Mouse (Mus musculus) embryonic facial prominence, embryonic 11.5 days (tissue): ENCODE measurements at regions not wholly inside any gene's neighbourhood (a gene's known extent, or its start where the extent isn't known, plus 50 kb on each side); places are given as distances from the start of the nearest gene placed in this dataset.

Experiments used
- ATAC-seq: fragments of 200-750 bp; cut with Nextera tagmentation; replicated peaks from 2 replicates; pipeline ENCODE4 v1.8.0; 2017; ENCODE audit warnings: low read depth; ENCODE audit not compliant: insufficient number of reproducible peaks, low FRiP score, low TSS enrichment
- DNase-seq: peaks from one replicate; pipeline ENCODE4 v3.0.0-alpha.2; 2015; ENCODE audit warnings: low spot score
- H3K27ac ChIP-seq: fragments of 300-500 bp; sonication (generic); replicated peaks from 2 replicates; pipeline ENCODE4 v1.5.1; 2014; ENCODE audit warnings: mild to moderate bottlenecking, low read depth, low read length, control low read depth
- H3K27me3 ChIP-seq: fragments of 300-500 bp; sonication (generic); 2 replicates; pipeline ENCODE4 v1.6.1; 2014; ENCODE audit warnings: mild to moderate bottlenecking, low read length, moderate library complexity, mixed read lengths; ENCODE audit not compliant: control insufficient read depth, insufficient read depth
- H3K36me3 ChIP-seq: fragments of 300-500 bp; sonication (generic); replicated peaks from 2 replicates; pipeline ENCODE4 v1.6.1; 2014; ENCODE audit warnings: low read depth, mild to moderate bottlenecking, low read length, moderate library complexity, mixed read lengths; ENCODE audit not compliant: control insufficient read depth, insufficient read depth
- H3K4me1 ChIP-seq: fragments of 300-500 bp; sonication (generic); 2 replicates; pipeline ENCODE4 v1.6.1; 2014; ENCODE audit warnings: low read length, mixed read lengths; ENCODE audit not compliant: control insufficient read depth, insufficient read depth
- H3K4me2 ChIP-seq: fragments of 300-500 bp; sonication (generic); 2 replicates; pipeline ENCODE4 v1.6.1; 2014; ENCODE audit warnings: low read depth, mild to moderate bottlenecking, control low read depth, low read length, moderate library complexity
- H3K4me3 ChIP-seq: fragments of 300-500 bp; sonication (generic); 2 replicates; pipeline ENCODE4 v1.5.1; 2014; ENCODE audit warnings: low read depth, low read length, control low read depth
- H3K9ac ChIP-seq: fragments of 300-500 bp; sonication (generic); replicated peaks from 2 replicates; pipeline ENCODE4 v1.6.1; 2014; ENCODE audit warnings: mild to moderate bottlenecking, control low read depth, low read length
- H3K9me3 ChIP-seq: fragments of 300-500 bp; sonication (generic); replicated peaks from 2 replicates; pipeline ENCODE4 v1.6.1; 2016; ENCODE audit warnings: mild to moderate bottlenecking, low read length, inconsistent platforms, mixed read lengths; ENCODE audit not compliant: control insufficient read depth
- WGBS: fragments of 180-500 bp; shearing (Covaris S2); extraction: QIAGEN DNeasy Blood & Tissue Kit; methylation state at CpG from one replicate; pipeline ENCODE4 v1.1.7; 2014; 5-methylcytosine and 5-hydroxymethylcytosine counted together

- no peaks in the 10 kb centered on the region for H3K27me3 ChIP-seq
- no peak for ATAC-seq
- H3K27ac ChIP-seq, result no peak overlapping the region
- H3K9me3 ChIP-seq, result no peaks in the 10 kb centered on the region
- no peaks in the 10 kb centered on the region for H3K4me1 ChIP-seq
- DNase-seq, result no peak
- 76% methylated on average over 1 of the region's 1 CpGs for WGBS
- no peak overlapping the region for H3K9ac ChIP-seq
- no peak overlapping the region for H3K4me3 ChIP-seq
- no peaks in the 10 kb centered on the region for H3K36me3 ChIP-seq
- H3K4me2 ChIP-seq, result no peak overlapping the region
These were observed 835.8 kb upstream of the Klhl29 start for GRCm38 (mm10) chr12:6211266-6211665.

GRCm38 (mm10) chr12:6189232-6189631 is 813.8 kb upstream of the Klhl29 start:
- H3K9ac ChIP-seq, result no peak overlapping the region
- no peak overlapping the region for H3K4me2 ChIP-seq
- WGBS, result 82% methylated on average over 3 of the region's 3 CpGs
- no peak for DNase-seq
- no peak overlapping the region for H3K27ac ChIP-seq
- no peaks in the 10 kb centered on the region for H3K4me1 ChIP-seq
- H3K36me3 ChIP-seq, result no peaks in the 10 kb centered on the region
- H3K27me3 ChIP-seq, result no peaks in the 10 kb centered on the region
- ATAC-seq, result no peak
- no peak overlapping the region for H3K4me3 ChIP-seq
- no peaks in the 10 kb centered on the region for H3K9me3 ChIP-seq

- ATAC-seq (no peak), DNase-seq (no peak)
- Histone ChIP-seq H3K4me2 (no peak overlapping the region), H3K27me3 (no peaks in the 10 kb centered on the region), H3K4me1 (no peaks in the 10 kb centered on the region), H3K27ac (no peak overlapping the region), H3K9ac (no peak overlapping the region), H3K9me3 (no peaks in the 10 kb centered on the region), H3K4me3 (no peak overlapping the region), H3K36me3 (no peaks in the 10 kb centered on the region)
These were observed 793.3 kb upstream of the Klhl29 start for GRCm38 (mm10) chr12:6168795-6169194.

- 81% methylated on average over 2 of the region's 2 CpGs for WGBS
- H3K27me3 ChIP-seq, result no peaks in the 10 kb centered on the region
- H3K4me1 ChIP-seq, result no peaks in the 10 kb centered on the region
- H3K9ac ChIP-seq, result no peak overlapping the region
- no peak overlapping the region for H3K4me2 ChIP-seq
- no peak overlapping the region for H3K4me3 ChIP-seq
- no peak overlapping the region for H3K27ac ChIP-seq
- ATAC-seq (no peak), DNase-seq (no peak)
- H3K9me3 ChIP-seq, result no peaks in the 10 kb centered on the region
- H3K36me3 ChIP-seq, result no peaks in the 10 kb centered on the region
These were observed 778.8 kb upstream of the Klhl29 start for GRCm38 (mm10) chr12:6154287-6154686.

- no peak overlapping the region for H3K4me2 ChIP-seq
- H3K9ac ChIP-seq, result no peak overlapping the region
- DNase-seq (no peak), ATAC-seq (no peak)
- no peaks in the 10 kb centered on the region for H3K36me3 ChIP-seq
- WGBS, result 92% methylated on average over 3 of the region's 3 CpGs
- H3K27me3 ChIP-seq, result no peaks in the 10 kb centered on the region
- no peak overlapping the region for H3K4me3 ChIP-seq
- no peaks in the 10 kb centered on the region for H3K4me1 ChIP-seq
- no peaks in the 10 kb centered on the region for H3K9me3 ChIP-seq
- H3K27ac ChIP-seq, result no peak overlapping the region
These were observed 776.0 kb upstream of the Klhl29 start for GRCm38 (mm10) chr12:6151476-6151875.

GRCm38 (mm10) chr12:6132451-6132850 is 757.0 kb upstream of the Klhl29 start:
- no peaks in the 10 kb centered on the region for H3K36me3 ChIP-seq
- no peak overlapping the region for H3K4me2 ChIP-seq
- H3K9ac ChIP-seq, result no peak overlapping the region
- H3K4me1 ChIP-seq, result no peaks in the 10 kb centered on the region
- no peaks in the 10 kb centered on the region for H3K27me3 ChIP-seq
- H3K4me3 ChIP-seq, result no peak overlapping the region
- no peak for ATAC-seq
- no peak overlapping the region for H3K27ac ChIP-seq
- WGBS, result 86% methylated on average over 2 of the region's 2 CpGs
- H3K9me3 ChIP-seq, result no peaks in the 10 kb centered on the region
- no peak for DNase-seq

GRCm38 (mm10) chr12:6119557-6119956 is 744.1 kb upstream of the Klhl29 start:
- no peak for ATAC-seq
- H3K36me3 ChIP-seq, result no peaks in the 10 kb centered on the region
- no peak for DNase-seq
- WGBS, result 74% methylated on average over 3 of the region's 3 CpGs
- no peak overlapping the region for H3K4me2 ChIP-seq
- no peaks in the 10 kb centered on the region for H3K4me1 ChIP-seq
- H3K27me3 ChIP-seq, result no peaks in the 10 kb centered on the region
- H3K9ac ChIP-seq, result no peak overlapping the region
- no peak overlapping the region for H3K4me3 ChIP-seq
- H3K9me3 ChIP-seq, result no peaks in the 10 kb centered on the region
- H3K27ac ChIP-seq, result no peak overlapping the region

- Histone ChIP-seq H3K9me3 (no peaks in the 10 kb centered on the region), H3K27me3 (no peaks in the 10 kb centered on the region), H3K4me2 (no peak overlapping the region), H3K4me1 (no peaks in the 10 kb centered on the region), H3K36me3 (no peaks in the 10 kb centered on the region), H3K27ac (no peak overlapping the region), H3K9ac (no peak overlapping the region), H3K4me3 (no peak overlapping the region)
- 88% methylated on average over 1 of the region's 1 CpGs for WGBS
- ATAC-seq, result no peak
- no peak for DNase-seq
These were observed 739.8 kb upstream of the Klhl29 start for GRCm38 (mm10) chr12:6115254-6115653.

- 73% methylated on average over 1 of the region's 1 CpGs for WGBS
- ATAC-seq (no peak), DNase-seq (no peak)
- H3K9me3 ChIP-seq, result no peaks in the 10 kb centered on the region
- H3K27ac ChIP-seq, result no peak overlapping the region
- H3K36me3 ChIP-seq, result no peaks in the 10 kb centered on the region
- no peak overlapping the region for H3K4me3 ChIP-seq
- no peak overlapping the region for H3K9ac ChIP-seq
- no peaks in the 10 kb centered on the region for H3K27me3 ChIP-seq
- H3K4me1 ChIP-seq, result no peaks in the 10 kb centered on the region
- H3K4me2 ChIP-seq, result no peak overlapping the region
These were observed 721.8 kb upstream of the Klhl29 start for GRCm38 (mm10) chr12:6097295-6097694.
